Mouse (Mus musculus) CH12.LX (cell line): ENCODE measurements around the gene Tbrg4. TPM values are rescaled to one million over a fixed set of nuclear protein-coding genes. Genes with fewer than 3 reads are reported as not detected.

Source experiments
- DNase-seq: peaks from one replicate; pipeline ENCODE4 v3.0.0-alpha.2; 2013; ENCODE audit errors: extremely low read depth
- H3K27ac ChIP-seq: 2 replicates; pipeline ENCODE4 v1.5.1; 2012; ENCODE audit warnings: low read depth, mild to moderate bottlenecking, control low read depth, moderate library complexity; ENCODE audit not compliant: insufficient read depth
- H3K27me3 ChIP-seq: replicated peaks from 2 replicates; pipeline ENCODE3; 2012; ENCODE audit warnings: inconsistent platforms
- H3K36me3 ChIP-seq, 2 experiments: replicated peaks in 1 of 2; 2 replicates each; pipeline versions ENCODE3 to v1.6.1; 2012; ENCODE audit warnings: inconsistent platforms in 1 of 2, low read length in 1 of 2, mild to moderate bottlenecking in 1 of 2, mixed read lengths in 1 of 2, moderate library complexity in 1 of 2; ENCODE audit not compliant: control insufficient read depth in 1 of 2, insufficient read depth in 1 of 2
- H3K4me1 ChIP-seq, 2 experiments: 2 replicates each; pipeline ENCODE4 v1.6.1; 2012; ENCODE audit warnings: inconsistent platforms in 1 of 2, moderate library complexity in 1 of 2; ENCODE audit not compliant: insufficient read depth in 2 of 2, control insufficient read depth in 1 of 2
- H3K4me2 ChIP-seq: 2 replicates; pipeline ENCODE4 v1.6.1; 2012; ENCODE audit warnings: low read depth, mild to moderate bottlenecking, control low read depth; ENCODE audit not compliant: poor library complexity, insufficient read depth, severe bottlenecking
- H3K4me3 ChIP-seq, 3 experiments: fragments of 150-350 bp in 1 of 3; sonication (generic) in 1 of 3; replicated peaks in 1 of 3; 2 replicates each; pipeline versions ENCODE3 to v1.5.1; 2011 to 2012; ENCODE audit warnings: low read depth in 2 of 3, low read length in 2 of 3, mild to moderate bottlenecking in 2 of 3, moderate library complexity in 2 of 3, control low read depth in 1 of 3, improper control_type of control experiment in 1 of 3, inconsistent platforms in 1 of 3, mixed read lengths in 1 of 3; ENCODE audit not compliant: poor library complexity in 1 of 3
- H3K79me2 ChIP-seq: replicated peaks from 2 replicates; pipeline ENCODE4 v1.6.1; 2012; ENCODE audit warnings: mild to moderate bottlenecking, moderate library complexity; ENCODE audit not compliant: control insufficient read depth, poor library complexity, insufficient read depth, severe bottlenecking; ENCODE audit errors: extremely low read depth
- H3K9ac ChIP-seq: 2 replicates; pipeline ENCODE4 v1.6.1; 2012; ENCODE audit warnings: low read depth, mild to moderate bottlenecking, control low read depth, moderate library complexity; ENCODE audit not compliant: insufficient read depth
- H3K9me3 ChIP-seq: replicated peaks from 2 replicates; pipeline ENCODE3; 2012; ENCODE audit warnings: low read length, inconsistent platforms, mixed read lengths
- BHLHE40 ChIP-seq: IDR thresholded peaks from 2 replicates; pipeline ENCODE4 v1.6.1; 2011; ENCODE audit warnings: mild to moderate bottlenecking, low read depth, low read length, improper control_type of control experiment
- CHD1 ChIP-seq: IDR thresholded peaks from 2 replicates; pipeline ENCODE4 v1.6.1; 2012; ENCODE audit warnings: low read depth, low read length, improper control_type of control experiment, inconsistent platforms
- CHD2 ChIP-seq: IDR thresholded peaks from 2 replicates; pipeline ENCODE4 v1.6.1; 2011; ENCODE audit warnings: low read length, improper control_type of control experiment
- CTCF ChIP-seq, 2 experiments: IDR thresholded peaks in 1 of 2; conservative IDR thresholded peaks in 1 of 2; 2 replicates each; pipeline ENCODE4 v1.5.1; 2011 to 2012; ENCODE audit warnings: low read depth in 2 of 2, low read length in 2 of 2, improper control_type of control experiment in 1 of 2, inconsistent platforms in 1 of 2, mild to moderate bottlenecking in 1 of 2, moderate library complexity in 1 of 2
- E2F4 ChIP-seq: IDR thresholded peaks from 2 replicates; pipeline ENCODE4 v1.6.1; 2011; ENCODE audit warnings: low read depth, low read length, improper control_type of control experiment; ENCODE audit not compliant: insufficient replicate concordance
- EP300 ChIP-seq: IDR thresholded peaks from 2 replicates; pipeline ENCODE4 v1.6.1; 2011; ENCODE audit warnings: low read length, improper control_type of control experiment
- ETS1 ChIP-seq: conservative IDR thresholded peaks from 2 replicates; pipeline ENCODE4 v1.6.1; 2012; ENCODE audit warnings: low read depth, mild to moderate bottlenecking, inconsistent platforms, low read length, improper control_type of control experiment, moderate library complexity
- GABPA ChIP-seq: IDR thresholded peaks from 2 replicates; pipeline ENCODE4 v1.6.1; 2012; ENCODE audit warnings: low read depth, low read length, improper control_type of control experiment, inconsistent platforms; ENCODE audit not compliant: insufficient replicate concordance
- HCFC1 ChIP-seq: IDR thresholded peaks from 2 replicates; pipeline ENCODE4 v1.6.1; 2012; ENCODE audit warnings: low read depth, mild to moderate bottlenecking, inconsistent platforms, low read length, improper control_type of control experiment
- IRF4 ChIP-seq: IDR thresholded peaks from 2 replicates; pipeline ENCODE4 v1.6.1; 2014; ENCODE audit warnings: low read depth, mild to moderate bottlenecking, inconsistent platforms, low read length, improper control_type of control experiment
- JUN ChIP-seq: IDR thresholded peaks from 2 replicates; pipeline ENCODE4 v1.6.1; 2011; ENCODE audit warnings: low read depth, mild to moderate bottlenecking, low read length, improper control_type of control experiment, moderate library complexity; ENCODE audit not compliant: insufficient read depth
- JUND ChIP-seq: conservative IDR thresholded peaks from 2 replicates; pipeline ENCODE4 v1.6.1; 2011; ENCODE audit warnings: low read depth, low read length, improper control_type of control experiment
- KAT2A ChIP-seq: IDR thresholded peaks from 2 replicates; pipeline ENCODE4 v1.6.1; 2012; ENCODE audit warnings: low read length, improper control_type of control experiment, inconsistent platforms; ENCODE audit not compliant: insufficient replicate concordance
- MAFK ChIP-seq: IDR thresholded peaks from 2 replicates; pipeline ENCODE4 v1.6.1; 2011; ENCODE audit warnings: low read length, improper control_type of control experiment; ENCODE audit not compliant: insufficient replicate concordance
- MAX ChIP-seq: IDR thresholded peaks from 2 replicates; pipeline ENCODE4 v1.6.1; 2011; ENCODE audit warnings: low read length, improper control_type of control experiment
- MAZ ChIP-seq: IDR thresholded peaks from 2 replicates; pipeline ENCODE4 v1.6.1; 2012; ENCODE audit warnings: low read depth, mild to moderate bottlenecking, inconsistent platforms, low read length, improper control_type of control experiment, moderate library complexity
- MEF2A ChIP-seq: IDR thresholded peaks from 2 replicates; pipeline ENCODE4 v1.6.1; 2014; ENCODE audit warnings: low read depth, mild to moderate bottlenecking, inconsistent platforms, low read length, improper control_type of control experiment, borderline replicate concordance
- MXI1 ChIP-seq: IDR thresholded peaks from 2 replicates; pipeline ENCODE4 v1.6.1; 2011; ENCODE audit warnings: mild to moderate bottlenecking, low read depth, low read length, improper control_type of control experiment
- MYC ChIP-seq: IDR thresholded peaks from 2 replicates; pipeline ENCODE4 v1.6.1; 2011; ENCODE audit warnings: low read depth, mild to moderate bottlenecking, improper control_type of control experiment, low read length
- NELFE ChIP-seq: IDR thresholded peaks from 2 replicates; pipeline ENCODE4 v1.6.1; 2011; ENCODE audit warnings: low read depth, low read length, improper control_type of control experiment
- NRF1 ChIP-seq: IDR thresholded peaks from 2 replicates; pipeline ENCODE4 v1.6.1; 2014; ENCODE audit warnings: low read depth, mild to moderate bottlenecking, inconsistent platforms, low read length, improper control_type of control experiment, moderate library complexity
- PAX5 ChIP-seq: IDR thresholded peaks from 2 replicates; pipeline ENCODE4 v1.6.1; 2012; ENCODE audit warnings: low read length, inconsistent platforms, mixed read lengths
- POLR2A ChIP-seq: IDR thresholded peaks from 2 replicates; pipeline ENCODE4 v1.6.1; 2011; ENCODE audit warnings: low read depth, mild to moderate bottlenecking, improper control_type of control experiment, low read length
- POLR2AphosphoS2 ChIP-seq: IDR thresholded peaks from 2 replicates; pipeline ENCODE4 v1.6.1; 2011; ENCODE audit warnings: low read depth, low read length, improper control_type of control experiment
- RAD21 ChIP-seq: IDR thresholded peaks from 2 replicates; pipeline ENCODE4 v1.6.1; 2011; ENCODE audit warnings: low read depth, mild to moderate bottlenecking, low read length, improper control_type of control experiment, moderate library complexity
- RCOR1 ChIP-seq: conservative IDR thresholded peaks from 2 replicates; pipeline ENCODE4 v1.6.1; 2012; ENCODE audit warnings: low read depth, mild to moderate bottlenecking, inconsistent platforms, low read length, improper control_type of control experiment
- SIN3A ChIP-seq: IDR thresholded peaks from 2 replicates; pipeline ENCODE4 v1.6.1; 2012; ENCODE audit warnings: low read length, improper control_type of control experiment, inconsistent platforms
- SMC3 ChIP-seq: IDR thresholded peaks from 2 replicates; pipeline ENCODE4 v1.6.1; 2011; ENCODE audit warnings: low read depth, low read length, improper control_type of control experiment
- TBP ChIP-seq: conservative IDR thresholded peaks from 2 replicates; pipeline ENCODE4 v1.6.1; 2011; ENCODE audit warnings: low read depth, low read length, improper control_type of control experiment
- TCF12 ChIP-seq: IDR thresholded peaks from 2 replicates; pipeline ENCODE4 v1.6.1; 2014; ENCODE audit warnings: low read depth, mild to moderate bottlenecking, inconsistent platforms, low read length, improper control_type of control experiment
- UBTF ChIP-seq: IDR thresholded peaks from 2 replicates; pipeline ENCODE4 v1.6.1; 2012; ENCODE audit warnings: low read depth, mild to moderate bottlenecking, inconsistent platforms, low read length, improper control_type of control experiment, moderate library complexity
- USF1 ChIP-seq: IDR thresholded peaks from 2 replicates; pipeline ENCODE4 v1.6.1; 2014; ENCODE audit warnings: low read depth, mild to moderate bottlenecking, inconsistent platforms, low read length, improper control_type of control experiment
- USF2 ChIP-seq: conservative IDR thresholded peaks from 2 replicates; pipeline ENCODE4 v1.6.1; 2011; ENCODE audit warnings: low read depth, low read length, improper control_type of control experiment
- ZC3H11A ChIP-seq: IDR thresholded peaks from 2 replicates; pipeline ENCODE4 v1.6.1; 2012; ENCODE audit warnings: low read depth, mild to moderate bottlenecking, inconsistent platforms, low read length, improper control_type of control experiment
- ZKSCAN1 ChIP-seq: IDR thresholded peaks from 2 replicates; pipeline ENCODE4 v1.6.1; 2012; ENCODE audit warnings: low read depth, inconsistent platforms, low read length, improper control_type of control experiment, borderline replicate concordance
- ZMIZ1 ChIP-seq: IDR thresholded peaks from 2 replicates; pipeline ENCODE4 v1.6.1; 2012; ENCODE audit warnings: low read depth, mild to moderate bottlenecking, inconsistent platforms, low read length, improper control_type of control experiment
- ZNF384 ChIP-seq: IDR thresholded peaks from 2 replicates; pipeline ENCODE4 v1.6.1; 2012; ENCODE audit warnings: low read depth, low read length, improper control_type of control experiment, inconsistent platforms
- dilution Hi-C: fragments of 300-500 bp; cut with MboI; formaldehyde crosslinking; loops from 2 replicates; pipeline ENCODE4 v1.14.3; 2020; ENCODE audit warnings: low sequenced_read_pairs; ENCODE audit not compliant: extremely low pct_unique_long_range_greater_than_20kb, extremely low pct_ligation_motif_present
- in situ Hi-C: fragments of 300-500 bp; cut with MboI; formaldehyde crosslinking; loops from 3 replicates; pipeline ENCODE4 v1.14.3; 2019; ENCODE audit warnings: low sequenced_read_pairs, low pct_ligation_motif_present, low pct_unique_long_range_greater_than_20kb, mixed read lengths
- polyA plus RNA-seq: library from polyadenylated mRNA; unstranded; fragments of >175 nt; gene quantifications from 2 replicates; pipeline ENCODE4 v1.2.1, GENCODE M21; 2012; ENCODE audit warnings: low read depth; ENCODE audit not compliant: insufficient read length
- total RNA-seq, 2 experiments: library from RNA; depleted of rRNA; stranded (reverse); fragments of 300-350 nt in 1 of 2; fragments of >200 nt in 1 of 2; gene quantifications; 2 replicates each; pipeline ENCODE4 v1.2.3; 2012 to 2014

Tbrg4 gene
- total RNA-seq (2012; rRNA removed) (93.1 and 118 TPM in 2 replicates), total RNA-seq (2014; rRNA removed) (59.3 and 69.0 TPM in 2 replicates), polyA plus RNA-seq (170 and 191 TPM in 2 replicates)

DNA sequence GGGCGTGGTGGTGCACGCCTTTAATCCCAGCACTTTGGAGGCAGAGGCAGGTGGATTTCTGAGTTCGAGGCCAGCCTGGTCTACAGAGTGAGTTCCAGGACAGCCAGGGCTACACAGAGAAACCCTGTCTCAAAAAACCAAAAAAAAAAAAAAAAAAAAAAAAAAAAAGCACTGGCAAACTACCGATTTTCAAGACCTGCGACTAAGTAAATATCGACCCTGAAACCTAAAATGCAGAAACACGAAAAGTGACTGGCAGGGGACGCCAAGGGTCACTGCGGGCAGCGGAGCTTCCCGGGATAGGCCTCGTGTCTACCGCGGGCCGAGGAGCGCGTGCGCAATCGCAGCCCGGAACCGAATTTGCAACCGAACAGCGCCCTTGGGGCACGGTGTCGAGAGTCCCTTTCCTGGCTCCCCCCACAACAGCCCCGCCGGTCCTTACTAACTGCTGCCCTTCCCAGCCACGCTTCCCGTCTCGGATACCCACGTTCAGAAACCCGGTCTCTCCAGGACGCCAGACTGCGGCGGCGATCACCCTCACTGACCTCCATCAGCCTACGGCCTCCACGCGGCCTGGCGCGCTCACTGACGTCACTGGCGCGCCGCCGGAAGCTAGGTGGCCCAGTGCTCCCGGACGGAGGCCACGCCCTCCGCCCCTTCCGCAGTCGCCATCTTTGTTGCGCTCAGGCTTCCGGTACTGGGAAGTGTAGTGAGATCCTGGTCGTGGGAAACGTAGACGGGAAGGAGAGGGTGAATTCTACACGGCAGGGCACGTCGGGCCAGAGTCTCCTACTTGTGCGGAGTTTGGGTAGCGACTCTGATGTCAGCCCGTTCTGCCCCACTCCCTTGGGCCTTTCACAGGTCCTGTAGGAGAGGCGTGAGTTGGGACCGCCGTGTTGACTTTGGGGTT lies at the start of gene Tbrg4:
Gene Tbrg4, minus strand, starts transcription at position 590 of the 910 bp plus-strand sequence.
- peak within 1 kb of the TSS; percentile 60 to 86 (median 81) for H3K4me3 ChIP-seq
- H3K79me2 ChIP-seq = peaks cover 45% of the 10 kb centered on the region
- peak; percentile 97 for DNase-seq
- peaks cover 15 to 42% of the 10 kb centered on the region in 2 experiments for H3K4me1 ChIP-seq
- in situ Hi-C loops (no loop called here), dilution Hi-C loops (no loop called here)
- H3K27me3 ChIP-seq = no peaks in the 10 kb centered on the region
- H3K9me3 ChIP-seq = no peaks in the 10 kb centered on the region
- H3K4me2 ChIP-seq = peak within 1 kb of the TSS; percentile 86
- peak within 1 kb of the TSS; percentile 69 for H3K27ac ChIP-seq
- H3K36me3 ChIP-seq = peaks cover 30 to 41% of the 10 kb centered on the region in 2 experiments
- H3K9ac ChIP-seq = peak within 1 kb of the TSS; percentile 83
- TF ChIP-seq MXI1 (peak; percentile 99), USF1 (peak; percentile 11; the same call in 1 of the 2 replicates), CTCF (conservative IDR thresholded peaks at IDR 0.05 in 1 of 2, IDR thresholded peaks at IDR 0.05 in 1 of 2; ENCODE audit: low read depth in 2 of 2, low read length in 2 of 2) (no peak), IRF4 (peak; percentile 72; the same call in 1 of the 2 replicates), ZMIZ1 (peak; percentile 92), POLR2A (peak; percentile 95), UBTF (0 out of 2 replicates have a peak, but pooled peaks have one; percentile 25), CHD2 (peak; percentile 35; the same call in 1 of the 2 replicates), SMC3 (no peak), MYC (peak; percentile 98), NRF1 (peak; percentile 88), MAX (peak; percentile 99), USF2 (no peak), RAD21 (no peak), MEF2A (peak; percentile 56), NELFE (peak; percentile 95), KAT2A (peak; percentile 93; the same call in 1 of the 2 replicates), BHLHE40 (no peak), ZC3H11A (no peak), TBP (peak; percentile 70; the same call in 1 of the 2 replicates), MAFK (no peak), TCF12 (peak; percentile 93), MAZ (peak; percentile 65; the same call in 1 of the 2 replicates), ETS1 (no peak; the same call in none of the 2 replicates), HCFC1 (peak; percentile 95), PAX5 (no peak), ZKSCAN1 (no peak), RCOR1 (no peak), E2F4 (no peak), GABPA (peak; percentile 45; the same call in 1 of the 2 replicates), EP300 (no peak), JUN (0 out of 2 replicates have a peak, but pooled peaks have one; percentile 11), ZNF384 (peak; percentile 82), POLR2AphosphoS2 (peak; percentile 92), JUND (no peak), SIN3A (peak; percentile 97), CHD1 (peak; percentile 43)
